Mouse (Mus musculus) urinary bladder, postnatal 10 days (tissue): Measurements from ENCODE around the gene Rnf149.

Experiments
- DNase-seq: peaks from one replicate; pipeline ENCODE4 v3.0.0; 2022; ENCODE audit warnings: low spot score

Rnf149 gene

GRCm38 (mm10) chr1:39528319-39528718, 48.9 kb downstream of the Rnf149 start:
- DNase-seq = no peak

GRCm38 (mm10) chr1:39527432-39527831, 49.8 kb downstream of the Rnf149 start:
- DNase-seq = peak; percentile 33

- DNase-seq = no peak
Measured at GRCm38 (mm10) chr1:39526371-39527167, 50.6 kb downstream of the Rnf149 start.

- DNase-seq = no peak
Measured at GRCm38 (mm10) chr1:39525763-39526162, 51.4 kb downstream of the Rnf149 start.

GRCm38 (mm10) chr1:39522519-39522918, 54.7 kb downstream of the Rnf149 start:
- DNase-seq = no peak

- no peak for DNase-seq
Measured at GRCm38 (mm10) chr1:39521326-39521725, 55.9 kb downstream of the Rnf149 start.

- no peak for DNase-seq
Measured at GRCm38 (mm10) chr1:39515303-39515991, 61.8 kb downstream of the Rnf149 start.

- no peak for DNase-seq
Measured at GRCm38 (mm10) chr1:39512183-39512582, 65.0 kb downstream of the Rnf149 start.

GRCm38 (mm10) chr1:39511775-39512174, 65.4 kb downstream of the Rnf149 start:
- no peak for DNase-seq

- DNase-seq = no peak
Measured at GRCm38 (mm10) chr1:39505600-39505999, 71.6 kb downstream of the Rnf149 start.

GRCm38 (mm10) chr1:39504261-39504660, 72.9 kb downstream of the Rnf149 start:
- no peak for DNase-seq

- DNase-seq = no peak
Measured at GRCm38 (mm10) chr1:39502817-39503633, 74.2 kb downstream of the Rnf149 start.
